ENCODE assay signal across 9 mouse cellular contexts in genomic region chr9:49341044-49341365, GRCm38 (mm10). TPM values are rescaled to one million over a fixed set of nuclear protein-coding genes. Genes with fewer than 3 reads are reported as not detected.
DNase-seq lines count a peak whose midpoint lies in the region; ATAC-seq lines count a peak whose summit lies in the region.
"Had no signal": no experiment of that assay in that cellular context is flagged by ENCODE, and none has a peak within 500 bp of the region (broad histone marks: within the 10 kb centered on the region; RNA-seq: fewer than 3 reads in every experiment).

No protein-coding gene starts in this region.

- H3K27me3 ChIP-seq in limb, embryonic 12.5 days, result peaks cover 47% of the 10 kb centered on the region

- no peaks in the 10 kb centered on the region for H3K9me3 ChIP-seq in limb, embryonic 12.5 days

- no peak overlapping the region for H3K27ac ChIP-seq in limb, embryonic 12.5 days

- peaks cover 11% of the 10 kb centered on the region for H3K4me1 ChIP-seq in limb, embryonic 12.5 days (replicated peaks)

- no peak for ATAC-seq in limb, embryonic 12.5 days (ENCODE audit: insufficient number of reproducible peaks, insufficient read depth, low FRiP score, low TSS enrichment, low read depth)

- H3K4me3 ChIP-seq in limb, embryonic 12.5 days (replicated peaks), result 0 out of 2 replicates have a peak overlapping the region, but pooled peaks have one; percentile 40

- peak; percentile 14 for DNase-seq in right cerebral cortex, postnatal 14 days
- DNase-seq in right cerebral cortex, postnatal 36 days (ENCODE audit: low spot score in 2 of 2), result no peak
- DNase-seq in embryo, embryonic 10 days (ENCODE audit: low spot score), result peak; percentile 93
- DNase-seq in heart, postnatal 4 days, result peak; percentile 73
- DNase-seq in neural tube, embryonic 10.5 days (ENCODE audit: extremely low spot score, low spot score), result peak; percentile 74
- DNase-seq in MN1 (ENCODE audit: low spot score), result no peak
- DNase-seq in T-cell, adult 2 months (ENCODE audit: low spot score), result no peak

- H3K36me3 ChIP-seq in limb, embryonic 12.5 days, result no peaks in the 10 kb centered on the region

- 3% methylated on average over 10 of the region's 10 CpGs for WGBS in limb, embryonic 12.5 days

- no peak overlapping the region for H3K9ac ChIP-seq in limb, embryonic 12.5 days (replicated peaks)

- H3K4me2 ChIP-seq in limb, embryonic 12.5 days, result peak overlapping the region; percentile 76; the same call in 1 of the 2 replicates

RNA-seq across cellular contexts. Expression of gene Drd2, which starts 0.6 kb away (rescaled TPM):
- under 1 TPM; 0.41 to 0.52 TPM for total RNA-seq in heart, postnatal 4 days (2021)
- not detected in 2 replicates for polyA plus RNA-seq in limb, embryonic 12.5 days (2016; fragmentation: Nextera tagmentation; extraction: Ambion mirVana)
- polyA plus RNA-seq: liver, embryonic 16.5 days had no signal

Comparison
In these comparisons a context has a peak if more than half of its experiments do, and no peak if none do; other contexts are left out.
1. DNase-seq: peak in right cerebral cortex, postnatal 14 days (single experiment), embryo, embryonic 10 days (single experiment), heart, postnatal 4 days (single experiment) and neural tube, embryonic 10.5 days (single experiment); none in right cerebral cortex, postnatal 36 days (0 of 2), MN1 (single experiment) and T-cell, adult 2 months (single experiment).